ENCODE assay signal across 8 mouse cellular contexts in the genomic region with DNA sequence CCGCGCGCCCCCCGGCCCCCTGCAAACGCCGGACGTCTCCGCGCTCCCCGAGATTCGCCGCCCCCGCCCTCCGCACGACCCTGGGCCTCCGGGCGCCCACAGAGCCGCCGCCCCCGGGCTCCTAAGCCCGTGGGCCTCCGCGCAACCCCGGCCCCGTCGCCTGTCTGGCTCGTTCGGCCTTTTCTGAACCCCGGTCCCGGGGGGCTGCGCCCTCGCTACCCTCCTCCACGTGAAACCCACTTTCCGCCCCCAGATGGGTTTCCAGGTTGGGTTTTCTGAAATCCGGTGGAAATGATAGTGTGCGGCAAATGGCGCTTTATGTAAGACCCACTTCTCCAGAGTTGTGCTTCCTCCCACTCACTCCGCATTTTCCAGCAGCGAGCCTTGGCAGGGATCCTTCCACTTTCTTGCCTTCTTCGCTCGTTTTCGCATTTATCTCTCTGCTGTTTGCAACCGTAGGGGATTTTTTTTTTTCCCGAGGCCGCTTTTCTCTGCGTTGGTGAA. TPM values are rescaled to one million over a fixed set of nuclear protein-coding genes. Genes with fewer than 3 reads are reported as not detected.
A peak's percentile ranks its signal among the peaks of the same experiment; 100 is the strongest.
DNase-seq lines count a peak whose midpoint lies in the region; ATAC-seq and TF ChIP-seq lines count a peak whose summit lies in the region.

No protein-coding gene starts in this region.

- no peaks in the 10 kb centered on the region for H3K36me3 ChIP-seq in embryonic facial prominence, embryonic 15.5 days
- no peaks in the 10 kb centered on the region for H3K36me3 ChIP-seq in kidney, embryonic 14.5 days (ENCODE audit: control insufficient read depth, insufficient read depth, low read length)
- no peaks in the 10 kb centered on the region for H3K36me3 ChIP-seq in limb, embryonic 14.5 days (ENCODE audit: control insufficient read depth, insufficient read depth, low read length)
- H3K36me3 ChIP-seq in midbrain, embryonic 15.5 days (replicated peaks): no peaks in the 10 kb centered on the region

- peak overlapping the region; percentile 96 for H3K9ac ChIP-seq in embryonic facial prominence, embryonic 15.5 days
- H3K9ac ChIP-seq in kidney, embryonic 14.5 days (ENCODE audit: low read depth, low read length): peak overlapping the region; percentile 85
- peak overlapping the region; percentile 97 for H3K9ac ChIP-seq in limb, embryonic 14.5 days (ENCODE audit: low read depth, low read length, severe bottlenecking)
- peak overlapping the region; percentile 99 for H3K9ac ChIP-seq in midbrain, embryonic 15.5 days

- WGBS in embryonic facial prominence, embryonic 15.5 days: under 1% methylated on average over 45 of the region's 46 CpGs
- under 1% methylated on average over 20 of the region's 46 CpGs for whole genome bisulfite sequencing in kidney, embryonic 14.5 days
- under 1% methylated on average over 27 of the region's 46 CpGs for WGBS in limb, embryonic 14.5 days
- under 1% methylated on average over 39 of the region's 46 CpGs for WGBS in midbrain, embryonic 15.5 days

- no peaks in the 10 kb centered on the region for H3K27me3 ChIP-seq in embryonic facial prominence, embryonic 15.5 days
- H3K27me3 ChIP-seq in kidney, embryonic 14.5 days (ENCODE audit: control insufficient read depth, insufficient read depth, low read length): no peaks in the 10 kb centered on the region
- H3K27me3 ChIP-seq in limb, embryonic 14.5 days (ENCODE audit: control insufficient read depth, insufficient read depth, low read length): no peaks in the 10 kb centered on the region
- no peaks in the 10 kb centered on the region for H3K27me3 ChIP-seq in midbrain, embryonic 15.5 days (replicated peaks)

- peak overlapping the region; percentile 98 for H3K27ac ChIP-seq in embryonic facial prominence, embryonic 15.5 days (replicated peaks)
- H3K27ac ChIP-seq in kidney, embryonic 14.5 days (ENCODE audit: low read depth, low read length): peak overlapping the region; percentile 94
- H3K27ac ChIP-seq in limb, embryonic 14.5 days (replicated peaks; ENCODE audit: low read depth, low read length): peak overlapping the region; percentile 94
- H3K27ac ChIP-seq in midbrain, embryonic 15.5 days: peak overlapping the region; percentile 96

- TF ChIP-seq POLR2A in limb, embryonic 14.5 days (IDR thresholded peaks at IDR 0.05; ENCODE audit: borderline replicate concordance, extremely low read depth, insufficient read depth, insufficient read length): no peak

- ATAC-seq in embryonic facial prominence, embryonic 15.5 days (ENCODE audit: insufficient number of reproducible peaks, low FRiP score, low TSS enrichment, low read depth): peak; percentile 45
- peak; percentile 53; the same call in 1 of the 2 replicates for ATAC-seq in kidney, embryonic 14.5 days (ENCODE audit: low FRiP score, low TSS enrichment)
- ATAC-seq in limb, embryonic 14.5 days (ENCODE audit: low FRiP score, low read depth): no peak; the same call in 1 of the 2 replicates
- peak; percentile 31 for ATAC-seq in midbrain, embryonic 15.5 days (replicated peaks)

- DNase-seq in 416B (ENCODE audit: low read depth): peak; percentile 53
- DNase-seq in adrenal gland, postnatal 14 days: peak; percentile 64
- DNase-seq in heart, adult 9 months (ENCODE audit: low spot score in 2 of 2): peak; percentile 28 to 34
- peak; percentile 11 for DNase-seq in limb, embryonic 14.5 days (ENCODE audit: low spot score)
- DNase-seq in spleen, postnatal 36 days (ENCODE audit: low spot score in 2 of 2): peak; percentile 22 to 36

- peaks cover 13% of the 10 kb centered on the region; the same call in 1 of the 2 replicates for H3K4me1 ChIP-seq in embryonic facial prominence, embryonic 15.5 days
- peaks cover 19% of the 10 kb centered on the region; the same call in 1 of the 2 replicates for H3K4me1 ChIP-seq in kidney, embryonic 14.5 days (ENCODE audit: control insufficient read depth, insufficient read depth, low read length)
- H3K4me1 ChIP-seq in limb, embryonic 14.5 days (ENCODE audit: control insufficient read depth, insufficient read depth, low read length): peaks cover 23% of the 10 kb centered on the region
- peaks cover 40% of the 10 kb centered on the region for H3K4me1 ChIP-seq in midbrain, embryonic 15.5 days

- peak overlapping the region; percentile 65 for H3K4me2 ChIP-seq in embryonic facial prominence, embryonic 15.5 days (replicated peaks)
- peak overlapping the region; percentile 70 for H3K4me2 ChIP-seq in kidney, embryonic 14.5 days (replicated peaks; ENCODE audit: low read depth, low read length)
- peak overlapping the region; percentile 72 for H3K4me2 ChIP-seq in limb, embryonic 14.5 days (replicated peaks; ENCODE audit: low read depth, low read length, severe bottlenecking)
- H3K4me2 ChIP-seq in midbrain, embryonic 15.5 days: peak overlapping the region; percentile 68

- H3K9me3 ChIP-seq in embryonic facial prominence, embryonic 15.5 days (replicated peaks): no peaks in the 10 kb centered on the region
- H3K9me3 ChIP-seq in kidney, embryonic 14.5 days (ENCODE audit: control insufficient read depth, low read length): no peaks in the 10 kb centered on the region
- H3K9me3 ChIP-seq in limb, embryonic 14.5 days (ENCODE audit: control insufficient read depth, low read length): no peaks in the 10 kb centered on the region
- no peaks in the 10 kb centered on the region for H3K9me3 ChIP-seq in midbrain, embryonic 15.5 days

- H3K4me3 ChIP-seq in embryonic facial prominence, embryonic 15.5 days (replicated peaks): peak overlapping the region; percentile 98
- H3K4me3 ChIP-seq in kidney, embryonic 14.5 days (ENCODE audit: low read length): peak overlapping the region; percentile 65
- peak overlapping the region; percentile 95 for H3K4me3 ChIP-seq in limb, embryonic 14.5 days (replicated peaks; ENCODE audit: low read length)
- H3K4me3 ChIP-seq in midbrain, embryonic 15.5 days: peak overlapping the region; percentile 100

RNA-seq across cellular contexts. Expression of a gene that starts 0.7 kb away (rescaled TPM):
- 85.5 and 98.9 TPM in 2 replicates for total RNA-seq in adrenal gland, postnatal 14 days (2021)
- polyA plus RNA-seq in embryonic facial prominence, embryonic 15.5 days (2015; fragmentation: Nextera tagmentation; extraction: Ambion mirVana): 99.4 and 100 TPM in 2 replicates
- 61.8 and 89.3 TPM in 2 replicates for polyA plus RNA-seq in kidney, embryonic 14.5 days (2014; fragmentation: Nextera tagmentation; extraction: Ambion mirVana)
- polyA plus RNA-seq in limb, embryonic 14.5 days (2012; rRNA removed): 52.8 and 61.8 TPM in 2 replicates
- polyA plus RNA-seq in limb, embryonic 14.5 days (2014; fragmentation: Nextera tagmentation; extraction: Ambion mirVana): 93.1 and 96.5 TPM in 2 replicates
- 195 and 200 TPM in 2 replicates for polyA plus RNA-seq in midbrain, embryonic 15.5 days (2015; fragmentation: Nextera tagmentation; extraction: Ambion mirVana)

RNA-seq across cellular contexts. Expression of a gene that starts 22.1 kb away (rescaled TPM):
- total RNA-seq in adrenal gland, postnatal 14 days (2021): 15.3 and 15.5 TPM in 2 replicates
- 27.3 and 27.7 TPM in 2 replicates for polyA plus RNA-seq in embryonic facial prominence, embryonic 15.5 days (2015; fragmentation: Nextera tagmentation; extraction: Ambion mirVana)
- polyA plus RNA-seq in kidney, embryonic 14.5 days (2014; fragmentation: Nextera tagmentation; extraction: Ambion mirVana): 28.8 and 31.2 TPM in 2 replicates
- polyA plus RNA-seq in limb, embryonic 14.5 days (2012; rRNA removed): 14.7 and 15.6 TPM in 2 replicates
- 25.5 and 25.7 TPM in 2 replicates for polyA plus RNA-seq in limb, embryonic 14.5 days (2014; fragmentation: Nextera tagmentation; extraction: Ambion mirVana)
- 19.3 and 20.0 TPM in 2 replicates for polyA plus RNA-seq in midbrain, embryonic 15.5 days (2015; fragmentation: Nextera tagmentation; extraction: Ambion mirVana)

RNA-seq across cellular contexts. Expression of a gene that starts 51.6 kb away (rescaled TPM):
- total RNA-seq in adrenal gland, postnatal 14 days (2021): 40.9 and 46.4 TPM in 2 replicates
- 60.1 and 62.4 TPM in 2 replicates for polyA plus RNA-seq in embryonic facial prominence, embryonic 15.5 days (2015; fragmentation: Nextera tagmentation; extraction: Ambion mirVana)
- 93.0 and 103 TPM in 2 replicates for polyA plus RNA-seq in kidney, embryonic 14.5 days (2014; fragmentation: Nextera tagmentation; extraction: Ambion mirVana)
- 15.0 and 20.0 TPM in 2 replicates for polyA plus RNA-seq in limb, embryonic 14.5 days (2012; rRNA removed)
- 71.4 and 75.6 TPM in 2 replicates for polyA plus RNA-seq in limb, embryonic 14.5 days (2014; fragmentation: Nextera tagmentation; extraction: Ambion mirVana)
- polyA plus RNA-seq in midbrain, embryonic 15.5 days (2015; fragmentation: Nextera tagmentation; extraction: Ambion mirVana): 35.0 and 38.8 TPM in 2 replicates

Comparison
In these comparisons a context has a peak if more than half of its experiments do, and no peak if none do; other contexts are left out.
1. DNase-seq: peak in every context shown above with its lines; median percentile 64 in adrenal gland, postnatal 14 days; 53 in 416B; 31 in heart, adult 9 months; 29 in spleen, postnatal 36 days; 11 in limb, embryonic 14.5 days.